ENCODE assay signal across 22 mouse cellular contexts in genomic region chr15:94660913-94661312, GRCm38 (mm10). TPM values are rescaled to one million over a fixed set of nuclear protein-coding genes. Genes with fewer than 3 reads are reported as not detected.
DNase-seq lines count a peak whose midpoint lies in the region; ATAC-seq and TF ChIP-seq lines count a peak whose summit lies in the region.
"Had no signal": no experiment of that assay in that cellular context is flagged by ENCODE, and none has a peak within 500 bp of the region (broad histone marks: within the 10 kb centered on the region; RNA-seq: fewer than 3 reads in every experiment).

No protein-coding gene starts in this region.

- no peaks in the 10 kb centered on the region for H3K9me3 ChIP-seq in lung, embryonic 16.5 days (ENCODE audit: control insufficient read depth, low read length)
- H3K9me3 ChIP-seq in intestine, embryonic 15.5 days: no peaks in the 10 kb centered on the region
- H3K9me3 ChIP-seq in stomach, postnatal 0 days (ENCODE audit: control insufficient read depth, low read length): no peaks in the 10 kb centered on the region
- H3K9me3 ChIP-seq in midbrain, embryonic 15.5 days: no peaks in the 10 kb centered on the region
- H3K9me3 ChIP-seq: forebrain, embryonic 10.5 days; forebrain, embryonic 15.5 days; heart, embryonic 13.5 days; liver, embryonic 15.5 days had no signal

- H3K9ac ChIP-seq in lung, embryonic 16.5 days (ENCODE audit: low read length): no peak overlapping the region
- no peak overlapping the region for H3K9ac ChIP-seq in intestine, embryonic 15.5 days
- no peak overlapping the region for H3K9ac ChIP-seq in stomach, postnatal 0 days (ENCODE audit: low read length)
- no peak overlapping the region for H3K9ac ChIP-seq in midbrain, embryonic 15.5 days
- H3K9ac ChIP-seq: forebrain, embryonic 15.5 days; heart, embryonic 13.5 days; hindbrain, embryonic 14.5 days; liver, embryonic 15.5 days had no signal

- no peak for TF ChIP-seq POLR2A in myocyte (IDR thresholded peaks at IDR 0.05; ENCODE audit: insufficient read length, low read depth)

- ATAC-seq in lung, embryonic 16.5 days (ENCODE audit: low read depth): peak; percentile 62; the same call in 1 of the 2 replicates
- ATAC-seq in intestine, embryonic 15.5 days: 0 out of 2 replicates have a peak, but pooled peaks have one; percentile 32
- peak; percentile 76 for ATAC-seq in stomach, postnatal 0 days (ENCODE audit: low FRiP score, low TSS enrichment)
- no peak for ATAC-seq in midbrain, embryonic 15.5 days (replicated peaks)
- ATAC-seq: forebrain, embryonic 15.5 days had no signal

- no peak for DNase-seq in lung, postnatal 14 days
- peak; percentile 51 for DNase-seq in stomach, postnatal 0 days (ENCODE audit: low spot score)
- no peak for DNase-seq in spleen, postnatal 10 days (ENCODE audit: low spot score in 2 of 2)
- DNase-seq: adrenal gland, adult 2 months; gastrocnemius, adult 2 months; gastrocnemius, postnatal 36 days; heart, adult 2 months; kidney, adult 9 months; layer of hippocampus, adult 9-11 months; right cerebral cortex, postnatal 25 days; thymus, adult 18-20 months had no signal

- H3K27ac ChIP-seq in lung, embryonic 16.5 days (ENCODE audit: low read length): no peak overlapping the region
- no peak overlapping the region for H3K27ac ChIP-seq in intestine, embryonic 15.5 days
- no peak overlapping the region for H3K27ac ChIP-seq in stomach, postnatal 0 days (replicated peaks)
- H3K27ac ChIP-seq in midbrain, embryonic 15.5 days: no peak overlapping the region
- H3K27ac ChIP-seq: forebrain, embryonic 10.5 days; forebrain, embryonic 15.5 days; gastrocnemius, adult 2 months; heart, adult 2 months; heart, embryonic 13.5 days; hindbrain, embryonic 14.5 days; liver, embryonic 15.5 days had no signal

- TF ChIP-seq EP300 in stomach, postnatal 0 days (optimal IDR thresholded peaks at IDR 0.05): no peak

- no peak overlapping the region for H3K4me2 ChIP-seq in lung, embryonic 16.5 days (ENCODE audit: low read depth, low read length)
- no peak overlapping the region for H3K4me2 ChIP-seq in intestine, embryonic 15.5 days (replicated peaks)
- peak overlapping the region; percentile 46 for H3K4me2 ChIP-seq in myocyte (ENCODE audit: low read depth)
- no peak overlapping the region; the same call in 1 of the 2 replicates for H3K4me2 ChIP-seq in stomach, postnatal 0 days (replicated peaks; ENCODE audit: low read depth)
- no peak overlapping the region for H3K4me2 ChIP-seq in midbrain, embryonic 15.5 days
- H3K4me2 ChIP-seq: forebrain, embryonic 15.5 days; hindbrain, embryonic 14.5 days; liver, embryonic 15.5 days had no signal

- no peaks in the 10 kb centered on the region for H3K79me2 ChIP-seq in myocyte (ENCODE audit: control insufficient read depth, insufficient read depth)

- no peaks in the 10 kb centered on the region for H3K27me3 ChIP-seq in lung, embryonic 16.5 days (ENCODE audit: control insufficient read depth, insufficient read depth, low read depth, low read length)
- no peaks in the 10 kb centered on the region for H3K27me3 ChIP-seq in intestine, embryonic 15.5 days (replicated peaks)
- H3K27me3 ChIP-seq in myocyte (ENCODE audit: control insufficient read depth, insufficient read depth, insufficient read length): peaks cover 7% of the 10 kb centered on the region
- no peaks in the 10 kb centered on the region for H3K27me3 ChIP-seq in stomach, postnatal 0 days (ENCODE audit: control insufficient read depth, insufficient read depth, low read length)
- H3K27me3 ChIP-seq in midbrain, embryonic 15.5 days (replicated peaks): no peaks in the 10 kb centered on the region
- H3K27me3 ChIP-seq: forebrain, embryonic 15.5 days; heart, embryonic 13.5 days; liver, embryonic 15.5 days had no signal

- WGBS in lung, embryonic 16.5 days: 12% methylated on average over 7 of the region's 7 CpGs
- 13% methylated on average over 7 of the region's 7 CpGs for WGBS in intestine, embryonic 15.5 days
- 10% methylated on average over 7 of the region's 7 CpGs for WGBS in stomach, postnatal 0 days
- WGBS in midbrain, embryonic 15.5 days: 68% methylated on average over 7 of the region's 7 CpGs

- H3K4me3 ChIP-seq in lung, embryonic 16.5 days (ENCODE audit: low read length): no peak overlapping the region
- no peak overlapping the region for H3K4me3 ChIP-seq in intestine, embryonic 15.5 days (replicated peaks)
- H3K4me3 ChIP-seq in myocyte: no peak overlapping the region
- no peak overlapping the region for H3K4me3 ChIP-seq in stomach, postnatal 0 days (ENCODE audit: low read depth, low read length)
- no peak overlapping the region for H3K4me3 ChIP-seq in midbrain, embryonic 15.5 days
- H3K4me3 ChIP-seq: forebrain, embryonic 10.5 days; forebrain, embryonic 15.5 days; heart, adult 2 months; heart, embryonic 13.5 days; liver, embryonic 15.5 days had no signal

- no peaks in the 10 kb centered on the region for H3K36me3 ChIP-seq in lung, embryonic 16.5 days (ENCODE audit: control insufficient read depth, insufficient read depth, low read length)
- H3K36me3 ChIP-seq in intestine, embryonic 15.5 days: no peaks in the 10 kb centered on the region
- no peaks in the 10 kb centered on the region for H3K36me3 ChIP-seq in myocyte (ENCODE audit: control insufficient read depth, insufficient read depth)
- no peaks in the 10 kb centered on the region for H3K36me3 ChIP-seq in stomach, postnatal 0 days (ENCODE audit: control insufficient read depth, insufficient read depth, low read length)
- no peaks in the 10 kb centered on the region for H3K36me3 ChIP-seq in midbrain, embryonic 15.5 days (replicated peaks)
- H3K36me3 ChIP-seq: forebrain, embryonic 10.5 days; forebrain, embryonic 15.5 days; heart, embryonic 13.5 days; liver, embryonic 15.5 days had no signal

- TF ChIP-seq CTCF in stomach, postnatal 0 days (IDR thresholded peaks at IDR 0.05; ENCODE audit: low read depth): no peak

- H3K4me1 ChIP-seq in lung, embryonic 16.5 days (replicated peaks; ENCODE audit: control insufficient read depth, insufficient read depth, low read length): peaks cover 8% of the 10 kb centered on the region; the same call in 1 of the 2 replicates
- H3K4me1 ChIP-seq in intestine, embryonic 15.5 days (replicated peaks): peaks cover 8% of the 10 kb centered on the region
- H3K4me1 ChIP-seq in stomach, postnatal 0 days (replicated peaks; ENCODE audit: control insufficient read depth, insufficient read depth): no peaks in the 10 kb centered on the region
- peaks cover 19% of the 10 kb centered on the region for H3K4me1 ChIP-seq in midbrain, embryonic 15.5 days
- H3K4me1 ChIP-seq: liver, embryonic 15.5 days had no signal

- no peak overlapping the region for H3ac ChIP-seq in myocyte (ENCODE audit: control insufficient read depth, insufficient read length)

TF ChIP-seq in myocyte, 11 proteins besides CTCF, POLR2A, EP300 and RAD21:
- TF ChIP-seq CEBPB (IDR thresholded peaks at IDR 0.05; ENCODE audit: insufficient read depth, poor library complexity, severe bottlenecking): no peak
- no peak for TF ChIP-seq MYOG (IDR thresholded peaks at IDR 0.05; ENCODE audit: control insufficient read depth in 1 of 3, insufficient read depth in 1 of 3, insufficient read length in 2 of 3, low read depth in 2 of 3)

RNA-seq across cellular contexts. Expression of gene Tmem117, which starts 31.9 kb away (rescaled TPM):
- 2.7 and 4.5 TPM in 2 replicates for polyA plus RNA-seq in lung, embryonic 16.5 days (2015; fragmentation: Nextera tagmentation; extraction: Ambion mirVana)
- 2.5 and 2.6 TPM in 2 replicates for polyA plus RNA-seq in intestine, embryonic 15.5 days (2015; fragmentation: Nextera tagmentation; extraction: Ambion mirVana)
- polyA plus RNA-seq in myocyte (2012; fragmentation: generic; extraction: Trizol): 0.37 TPM
- 5.6 and 5.9 TPM in 2 replicates for polyA plus RNA-seq in stomach, postnatal 0 days (2015; fragmentation: Nextera tagmentation; extraction: Ambion mirVana)
- polyA plus RNA-seq in midbrain, embryonic 15.5 days (2015; fragmentation: Nextera tagmentation; extraction: Ambion mirVana): 12.3 and 12.4 TPM in 2 replicates
- polyA plus RNA-seq: liver, adult 2 months; spleen, adult 2 months had no signal
